Mouse (Mus musculus): ENCODE data around the gene Vmn1r68.

Vmn1r68 gene

GRCm38 (mm10) chr7:10558385-10558784, at the start of gene Vmn1r68:
Vmn1r68 (minus strand) TSS chr7:10558485.
- DNase-seq = no peak

- DNase-seq = no peak
These were observed 62.7 kb downstream of the Vmn1r68 start for GRCm38 (mm10) chr7:10495578-10495977.

- peak; percentile 18 to 52 for DNase-seq
These were observed 63.3 kb downstream of the Vmn1r68 start, which contains the start of gene Zik1 for GRCm38 (mm10) chr7:10494786-10495521. Zik1 (minus strand) TSS chr7:10495394.

GRCm38 (mm10) chr7:10480588-10481233, 77.6 kb downstream of the Vmn1r68 start:
- no peak for DNase-seq

GRCm38 (mm10) chr7:10479813-10480212, 78.5 kb downstream of the Vmn1r68 start:
- no peak for DNase-seq

- no peak for DNase-seq
These were observed 100.1 kb downstream of the Vmn1r68 start for GRCm38 (mm10) chr7:10458166-10458565.

Measured in thymus, adult 18-20 months (tissue).